Mouse (Mus musculus) heart, adult 2 months (tissue): ENCODE data around the gene Tenm4. TPM values are rescaled to one million over a fixed set of nuclear protein-coding genes. Genes with fewer than 3 reads are reported as not detected.

ENCODE experiments used
- DNase-seq, 2 experiments: peaks; one replicate each; pipeline ENCODE4 v3.0.0; 2021
- H3K27ac ChIP-seq: fragments of 200-600 bp; 2 replicates; pipeline ENCODE4 v1.8.1; 2022
- H3K27me3 ChIP-seq: fragments of 200-500 bp; 2 replicates; pipeline ENCODE4 v1.6.1; 2012; ENCODE audit warnings: mild to moderate bottlenecking, low read length, inconsistent platforms, mixed read lengths; ENCODE audit not compliant: control insufficient read depth, insufficient read depth
- H3K36me3 ChIP-seq: fragments of 200-500 bp; 2 replicates; pipeline ENCODE4 v1.6.1; 2012; ENCODE audit warnings: low read length, inconsistent platforms; ENCODE audit not compliant: control insufficient read depth, insufficient read depth
- H3K4me1 ChIP-seq: fragments of 200-500 bp; 2 replicates; pipeline ENCODE4 v1.6.1; 2011; ENCODE audit warnings: low read length; ENCODE audit not compliant: control insufficient read depth, insufficient read depth
- H3K4me3 ChIP-seq: fragments of 200-600 bp; 2 replicates; pipeline ENCODE4 v1.8.1; 2022
- H3K79me2 ChIP-seq: fragments of 200-500 bp; replicated peaks from 2 replicates; pipeline ENCODE4 v1.6.1; 2012; ENCODE audit warnings: mild to moderate bottlenecking, inconsistent platforms, low read length, moderate library complexity, mixed read lengths; ENCODE audit not compliant: control insufficient read depth, insufficient read depth
- H3K9ac ChIP-seq: fragments of 200-500 bp; 2 replicates; pipeline ENCODE4 v1.6.1; 2012; ENCODE audit warnings: low read depth, mild to moderate bottlenecking, control low read depth, inconsistent platforms, low read length, mixed read lengths
- CTCF ChIP-seq: fragments of 200-600 bp; IDR thresholded peaks from 2 replicates; pipeline ENCODE4 v1.8.1; 2022; ENCODE audit warnings: antibody characterized with exemption, mild to moderate bottlenecking, moderate library complexity
- EP300 ChIP-seq: fragments of 200-500 bp; IDR thresholded peaks from 2 replicates; pipeline ENCODE4 v1.6.1; 2011; ENCODE audit warnings: low read depth, low read length, control low read depth; ENCODE audit not compliant: insufficient read depth
- POLR2A ChIP-seq: fragments of 200-500 bp; IDR thresholded peaks from 2 replicates; pipeline ENCODE4 v1.6.1; 2011; ENCODE audit warnings: mild to moderate bottlenecking, low read depth, low read length, control low read depth; ENCODE audit not compliant: insufficient read depth
- WGBS: fragments of 180-500 bp; shearing (Covaris S2); methylation state at CpG from one replicate; pipeline ENCODE4 v1.1.7; 2018; 5-methylcytosine and 5-hydroxymethylcytosine counted together
- intact Hi-C: fragments of 180-260 bp; cut with DNase I; formaldehyde crosslinking; loops from one replicate; pipeline ENCODE4 v1.15.1; 2025
- polyA plus RNA-seq: library from polyadenylated mRNA; depleted of rRNA; stranded (reverse); fragments of >200 nt; gene quantifications from 2 replicates; pipeline ENCODE4 v1.2.3, GENCODE M21; 2012
- total RNA-seq, 2 experiments: library from RNA; stranded (reverse); gene quantifications; 2 replicates each; pipeline ENCODE4 v1.2.3; 2021

Tenm4 gene
- total and polyA plus RNA-seq, 3 experiments, result 0.34 to 1.3 (median 0.74) TPM

DNA sequence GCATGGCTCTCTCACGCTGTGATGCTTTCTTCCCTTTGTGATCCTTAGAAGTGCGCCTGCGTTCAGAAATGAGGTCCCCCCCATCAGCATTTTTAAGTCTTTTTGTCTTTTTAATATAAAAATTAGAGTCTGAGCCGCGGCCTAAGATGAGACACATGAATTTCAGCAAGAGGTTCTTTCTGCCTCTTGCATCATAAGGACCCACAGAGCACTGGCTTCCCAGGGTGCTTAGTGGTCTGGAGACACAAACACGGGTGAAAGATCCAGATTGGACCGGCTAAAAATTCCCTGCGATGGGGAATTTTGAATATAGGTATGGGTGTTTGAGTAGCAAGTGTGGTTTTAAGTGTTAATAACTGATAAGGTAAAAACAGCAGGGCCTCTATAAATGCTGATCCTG is 5.7 kb downstream of the Tenm4 start:
- H3K4me3 ChIP-seq, result no peak overlapping the region

DNA sequence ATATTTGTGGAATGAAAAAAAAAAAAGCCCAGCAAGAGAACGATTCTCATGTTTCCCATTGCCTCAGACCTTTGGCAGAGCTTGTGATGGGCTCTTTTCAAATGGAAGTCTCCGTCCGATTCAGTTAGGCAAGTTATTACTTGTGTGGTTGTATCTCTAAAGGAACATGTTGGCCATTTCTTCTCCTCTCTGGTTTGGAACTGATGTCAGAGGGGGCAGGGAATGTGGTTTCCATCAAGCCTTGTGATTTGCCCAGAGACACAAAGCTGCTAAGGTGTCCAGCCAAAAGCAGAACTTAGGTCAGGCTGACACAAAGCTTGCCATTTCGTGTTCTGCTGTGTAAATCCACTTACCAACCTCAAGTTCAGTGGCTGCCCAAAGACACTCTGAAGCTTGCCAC is 10.7 kb downstream of the Tenm4 start:
- no peak for DNase-seq
- 75% methylated on average over 4 of the region's 4 CpGs for WGBS
- no peaks in the 10 kb centered on the region for H3K79me2 ChIP-seq
- no peaks in the 10 kb centered on the region for H3K27me3 ChIP-seq
- no peak overlapping the region for H3K4me3 ChIP-seq
- TF ChIP-seq EP300 (no peak), POLR2A (no peak), CTCF (no peak)
- intact Hi-C loops, result no loop called here
- H3K36me3 ChIP-seq, result no peaks in the 10 kb centered on the region
- no peaks in the 10 kb centered on the region for H3K4me1 ChIP-seq
- H3K27ac ChIP-seq, result no peak overlapping the region
- no peak overlapping the region for H3K9ac ChIP-seq

More for the DNA sequence above, 5.7 kb downstream of the Tenm4 start:
- H3K4me1 ChIP-seq, result no peaks in the 10 kb centered on the region
- intact Hi-C loops, result no loop called here
- 87% methylated on average over 8 of the region's 8 CpGs for WGBS
- no peak for DNase-seq
- no peak overlapping the region for H3K27ac ChIP-seq
- no peaks in the 10 kb centered on the region for H3K36me3 ChIP-seq
- TF ChIP-seq EP300 (no peak), CTCF (no peak), POLR2A (no peak)
- H3K9ac ChIP-seq, result no peak overlapping the region
- H3K79me2 ChIP-seq, result no peaks in the 10 kb centered on the region
- no peaks in the 10 kb centered on the region for H3K27me3 ChIP-seq

DNA sequence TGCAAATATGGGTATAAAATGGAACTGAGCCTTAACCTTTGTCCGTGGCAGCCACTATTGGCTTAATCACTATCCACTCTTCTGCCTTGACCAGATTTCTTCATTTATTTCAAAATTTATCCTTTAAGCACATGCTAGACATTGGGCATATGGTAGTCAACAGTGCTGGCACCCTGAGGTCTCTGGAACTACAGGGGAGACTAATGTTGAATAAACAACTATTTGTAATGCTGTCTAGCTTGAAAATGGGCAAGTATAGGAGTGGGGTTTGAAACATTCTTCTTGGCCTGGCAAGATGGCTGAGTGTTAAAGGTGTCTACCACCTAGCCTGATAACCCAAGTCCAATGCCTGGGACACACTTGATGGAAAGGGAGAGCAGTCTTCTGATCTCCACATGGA is 12.1 kb downstream of the Tenm4 start:
- 94% methylated on average over 1 of the region's 1 CpGs for WGBS
- intact Hi-C loops, result no loop called here
- TF ChIP-seq EP300, result no peak
- TF ChIP-seq CTCF, result no peak
- no peak for TF ChIP-seq POLR2A

DNA sequence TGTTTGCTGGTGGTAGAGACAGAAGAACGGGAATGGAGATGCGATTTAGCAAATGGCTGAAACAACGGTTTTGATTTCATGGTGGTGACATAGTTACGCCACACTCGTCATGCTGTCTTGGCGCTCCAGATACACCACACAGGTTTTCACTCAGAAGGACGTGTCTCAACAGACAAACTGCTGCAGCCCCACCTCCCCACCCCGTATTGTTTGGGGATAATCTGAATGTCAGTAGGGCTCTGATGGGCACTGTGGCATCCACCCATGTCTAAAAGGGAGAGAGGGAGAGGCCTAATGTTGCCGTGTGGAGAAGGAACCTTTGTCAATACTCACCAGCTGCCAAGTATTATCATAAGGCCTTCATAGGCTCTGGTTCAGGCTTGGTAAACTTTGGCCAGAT is 14.4 kb downstream of the Tenm4 start:
- H3K79me2 ChIP-seq, result no peaks in the 10 kb centered on the region
- no peak overlapping the region for H3K9ac ChIP-seq
- intact Hi-C loops, result no loop called here
- TF ChIP-seq POLR2A (no peak), EP300 (no peak), CTCF (no peak)
- 87% methylated on average over 9 of the region's 9 CpGs for WGBS
- H3K27me3 ChIP-seq, result no peaks in the 10 kb centered on the region
- H3K36me3 ChIP-seq, result no peaks in the 10 kb centered on the region
- DNase-seq, result no peak
- no peak overlapping the region for H3K27ac ChIP-seq
- H3K4me1 ChIP-seq, result no peaks in the 10 kb centered on the region
- H3K4me3 ChIP-seq, result no peak overlapping the region

More for the DNA sequence above, 12.1 kb downstream of the Tenm4 start:
- H3K36me3 ChIP-seq, result no peaks in the 10 kb centered on the region
- H3K4me1 ChIP-seq, result no peaks in the 10 kb centered on the region
- H3K9ac ChIP-seq, result no peak overlapping the region
- H3K79me2 ChIP-seq, result no peaks in the 10 kb centered on the region
- no peak for DNase-seq
- no peak overlapping the region for H3K27ac ChIP-seq
- no peak overlapping the region for H3K4me3 ChIP-seq
- no peaks in the 10 kb centered on the region for H3K27me3 ChIP-seq

DNA sequence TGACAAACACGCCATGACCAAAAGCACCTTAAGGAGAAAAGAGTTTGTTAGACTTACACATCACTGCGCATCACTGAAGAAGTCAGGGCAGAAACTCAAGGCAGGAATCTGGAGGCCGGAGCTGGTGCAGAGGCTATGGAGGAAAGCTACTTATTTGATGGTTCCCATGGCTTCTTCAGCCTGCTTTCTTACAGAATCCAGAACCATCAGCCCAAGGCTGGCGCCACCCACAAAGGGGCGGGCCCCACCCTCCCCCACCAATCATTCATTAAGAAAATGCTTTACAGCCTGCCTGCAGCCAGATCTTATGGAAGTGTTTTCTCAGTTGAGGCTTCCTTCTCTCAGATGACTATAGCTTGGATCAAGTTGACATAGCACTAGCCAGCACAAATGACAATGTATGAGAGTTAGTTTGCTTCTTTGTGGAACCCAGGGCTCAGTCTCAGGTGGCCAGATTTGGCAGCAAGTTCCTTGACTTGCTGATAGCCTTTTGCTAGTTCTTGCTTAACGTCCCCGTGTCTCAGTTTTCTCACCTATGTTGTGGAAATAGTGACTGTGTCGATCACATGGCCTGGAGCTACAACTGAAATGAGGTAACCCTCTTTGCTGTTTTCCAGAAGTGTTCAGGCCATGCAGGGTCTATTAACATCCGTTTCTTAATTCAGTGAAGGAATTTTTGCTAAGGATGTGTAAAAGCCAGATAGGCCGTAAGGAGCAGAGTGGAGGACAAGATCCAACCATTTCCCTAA is 32.9 kb downstream of the Tenm4 start:
- no peak for DNase-seq
- H3K79me2 ChIP-seq, result no peaks in the 10 kb centered on the region
- H3K27me3 ChIP-seq, result peaks cover 3% of the 10 kb centered on the region; the same call in 1 of the 2 replicates
- TF ChIP-seq EP300 (no peak), POLR2A (no peak), CTCF (no peak)
- H3K36me3 ChIP-seq, result no peaks in the 10 kb centered on the region
- H3K4me3 ChIP-seq, result no peak overlapping the region
- no peaks in the 10 kb centered on the region for H3K4me1 ChIP-seq
- 72% methylated on average over 10 of the region's 10 CpGs for WGBS
- no peak overlapping the region for H3K9ac ChIP-seq
- H3K27ac ChIP-seq, result no peak overlapping the region
- intact Hi-C loops, result no loop called here

DNA sequence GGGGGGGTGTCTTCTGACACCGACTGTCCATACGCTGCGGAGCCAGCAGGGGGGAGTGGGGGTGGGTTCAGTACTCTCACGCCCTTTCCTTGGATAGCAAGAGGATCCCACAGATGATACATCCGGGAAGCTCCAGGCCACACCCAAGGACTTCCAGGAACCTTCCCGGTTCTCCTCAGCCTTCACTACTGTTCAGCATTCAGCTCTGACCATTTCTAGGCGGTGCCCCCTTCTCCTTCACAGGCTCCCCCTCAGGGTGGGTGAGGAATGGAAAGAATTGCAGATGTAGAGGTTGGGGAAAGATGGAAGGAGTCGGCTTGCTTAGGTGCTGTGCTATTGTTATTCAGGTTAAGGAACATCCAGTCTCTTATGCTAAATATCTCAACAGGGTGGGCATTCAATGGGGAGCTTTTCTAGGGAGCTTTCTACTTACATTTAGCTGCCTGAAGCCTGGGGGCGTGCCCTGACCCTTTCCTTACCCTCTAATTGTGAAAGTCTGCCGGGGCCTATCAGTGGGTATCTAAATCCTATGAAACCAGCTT is 33.8 kb downstream of the Tenm4 start:
- DNase-seq, result no peak
- H3K4me3 ChIP-seq, result no peak overlapping the region
- H3K79me2 ChIP-seq, result no peaks in the 10 kb centered on the region
- H3K36me3 ChIP-seq, result no peaks in the 10 kb centered on the region
- TF ChIP-seq EP300, result no peak
- no peak for TF ChIP-seq CTCF
- no peak for TF ChIP-seq POLR2A
- peaks cover 5% of the 10 kb centered on the region for H3K27me3 ChIP-seq
- H3K4me1 ChIP-seq, result no peaks in the 10 kb centered on the region
- intact Hi-C loops, result no loop called here
- WGBS, result 35% methylated on average over 10 of the region's 10 CpGs
- H3K9ac ChIP-seq, result no peak overlapping the region
- H3K27ac ChIP-seq, result no peak overlapping the region
